Mouse (Mus musculus) limb, embryonic 14.5 days (tissue): Measurements from ENCODE around the gene Gm21988. TPM values are rescaled to one million over a fixed set of nuclear protein-coding genes. Genes with fewer than 3 reads are reported as not detected.

ENCODE experiments used
- ATAC-seq: fragments of 200-750 bp; cut with Nextera tagmentation; 2 replicates; pipeline ENCODE4 v1.8.0; 2017; ENCODE audit warnings: low read depth, moderate number of reproducible peaks, moderate TSS enrichment; ENCODE audit not compliant: low FRiP score
- DNase-seq: peaks from one replicate; pipeline ENCODE4 v3.0.0-alpha.2; 2015; ENCODE audit warnings: low spot score
- H3K27ac ChIP-seq: fragments of 300-500 bp; sonication (generic); replicated peaks from 2 replicates; pipeline ENCODE4 v1.5.1; 2014; ENCODE audit warnings: low read depth, mild to moderate bottlenecking, low read length, moderate library complexity, mixed read lengths
- H3K27me3 ChIP-seq: fragments of 300-500 bp; sonication (generic); 2 replicates; pipeline ENCODE4 v1.6.1; 2014; ENCODE audit warnings: low read length, mixed read lengths; ENCODE audit not compliant: control insufficient read depth, insufficient read depth
- H3K36me3 ChIP-seq: fragments of 300-500 bp; sonication (generic); 2 replicates; pipeline ENCODE4 v1.6.1; 2014; ENCODE audit warnings: mild to moderate bottlenecking, low read length, moderate library complexity, mixed read lengths; ENCODE audit not compliant: control insufficient read depth, insufficient read depth
- H3K4me1 ChIP-seq: fragments of 300-500 bp; sonication (generic); 2 replicates; pipeline ENCODE4 v1.6.1; 2014; ENCODE audit warnings: antibody characterized with exemption, low read length, mixed read lengths; ENCODE audit not compliant: control insufficient read depth, insufficient read depth
- H3K4me2 ChIP-seq: fragments of 300-500 bp; sonication (generic); replicated peaks from 2 replicates; pipeline ENCODE4 v1.6.1; 2014; ENCODE audit warnings: low read depth, mild to moderate bottlenecking, low read length, moderate library complexity; ENCODE audit not compliant: severe bottlenecking
- H3K4me3 ChIP-seq: fragments of 300-500 bp; sonication (generic); replicated peaks from 2 replicates; pipeline ENCODE4 v1.5.1; 2014; ENCODE audit warnings: low read length
- H3K9ac ChIP-seq: fragments of 300-500 bp; sonication (generic); 2 replicates; pipeline ENCODE4 v1.6.1; 2014; ENCODE audit warnings: mild to moderate bottlenecking, low read depth, low read length, moderate library complexity; ENCODE audit not compliant: severe bottlenecking
- H3K9me3 ChIP-seq: fragments of 300-500 bp; sonication (generic); 2 replicates; pipeline ENCODE4 v1.6.1; 2016; ENCODE audit warnings: low read length; ENCODE audit not compliant: control insufficient read depth
- POLR2A ChIP-seq: fragments of 200-500 bp; IDR thresholded peaks from 2 replicates; pipeline ENCODE4 v1.8.0; 2012; ENCODE audit warnings: inconsistent platforms, mild to moderate bottlenecking, moderate library complexity, borderline replicate concordance; ENCODE audit not compliant: insufficient read depth, insufficient read length; ENCODE audit errors: extremely low read depth
- WGBS: fragments of 180-500 bp; shearing (Covaris S2); extraction: QIAGEN DNeasy Blood & Tissue Kit; methylation state at CpG from one replicate; pipeline ENCODE4 v1.1.7; 2014; 5-methylcytosine and 5-hydroxymethylcytosine counted together
- polyA plus RNA-seq, 2 experiments: library from polyadenylated mRNA; depleted of rRNA in 1 of 2; stranded (reverse) in 1 of 2; unstranded in 1 of 2; fragments of >200 nt; fragmentation: Nextera tagmentation in 1 of 2; extraction: Ambion mirVana in 1 of 2; gene quantifications; 2 replicates each; pipeline versions ENCODE4 v1.2.1 to v1.2.3; 2012 to 2014

The Gm21988 gene
- polyA plus RNA-seq, 2 experiments, result 12.9 to 15.1 TPM

GRCm38 (mm10) chr11:70250150-70250549 is 10.5 kb upstream of the Gm21988 start:
- TF ChIP-seq POLR2A, result no peak
- WGBS, result 67% methylated on average over 11 of the region's 11 CpGs
- Histone ChIP-seq H3K9me3 (no peaks in the 10 kb centered on the region), H3K4me1 (0 out of 2 replicates have a peak, but pooled peaks cover 4% of the 10 kb centered on the region), H3K9ac (no peak overlapping the region), H3K36me3 (no peaks in the 10 kb centered on the region), H3K27me3 (peaks cover 31% of the 10 kb centered on the region), H3K27ac (no peak overlapping the region), H3K4me2 (no peak overlapping the region), H3K4me3 (no peak overlapping the region)
- DNase-seq (no peak), ATAC-seq (no peak)

GRCm38 (mm10) chr11:70247136-70247845 is 7.7 kb upstream of the Gm21988 start:
- Histone ChIP-seq H3K9me3 (no peaks in the 10 kb centered on the region), H3K4me1 (no peaks in the 10 kb centered on the region), H3K9ac (no peak overlapping the region), H3K27me3 (0 out of 2 replicates have a peak, but pooled peaks cover 5% of the 10 kb centered on the region), H3K4me2 (no peak overlapping the region), H3K4me3 (no peak overlapping the region), H3K27ac (no peak overlapping the region), H3K36me3 (no peaks in the 10 kb centered on the region)
- ATAC-seq (no peak), DNase-seq (peak; percentile 66)
- WGBS, result 52% methylated on average over 9 of the region's 9 CpGs
- no peak for TF ChIP-seq POLR2A

GRCm38 (mm10) chr11:70242591-70242990 is 3.0 kb upstream of the Gm21988 start:
- Histone ChIP-seq H3K27ac (no peak overlapping the region), H3K9me3 (no peaks in the 10 kb centered on the region), H3K4me1 (peaks cover 12% of the 10 kb centered on the region), H3K9ac (no peak overlapping the region), H3K27me3 (no peaks in the 10 kb centered on the region), H3K4me2 (no peak overlapping the region), H3K36me3 (no peaks in the 10 kb centered on the region), H3K4me3 (no peak overlapping the region)
- DNase-seq, result no peak
- no peak for ATAC-seq
- TF ChIP-seq POLR2A, result no peak
- WGBS, result 69% methylated on average over 11 of the region's 11 CpGs

GRCm38 (mm10) chr11:70238591-70239440 is 814 bp downstream of the Gm21988 start:
- Histone ChIP-seq H3K9me3 (no peaks in the 10 kb centered on the region), H3K9ac (peak overlapping the region; percentile 75), H3K4me1 (peaks cover 20% of the 10 kb centered on the region), H3K4me3 (peak overlapping the region; percentile 67), H3K4me2 (peak overlapping the region; percentile 88), H3K36me3 (peaks cover 21% of the 10 kb centered on the region), H3K27me3 (no peaks in the 10 kb centered on the region), H3K27ac (peak overlapping the region; percentile 74)
- ATAC-seq, result no peak
- no peak for TF ChIP-seq POLR2A
- 14% methylated on average over 23 of the region's 23 CpGs for whole genome bisulfite sequencing
- DNase-seq, result no peak

GRCm38 (mm10) chr11:70237457-70238167 is 2.0 kb downstream of the Gm21988 start, which contains the start of gene 0610010K14Rik:
0610010K14Rik (minus strand) TSS chr11:70237914.
- peak; percentile 95 for DNase-seq
- Histone ChIP-seq H3K27ac (peak within 1 kb of the TSS; percentile 82), H3K4me3 (peak within 1 kb of the TSS; percentile 67), H3K4me1 (peaks cover 31% of the 10 kb centered on the region), H3K9ac (peak within 1 kb of the TSS; percentile 75), H3K27me3 (no peaks in the 10 kb centered on the region), H3K9me3 (no peaks in the 10 kb centered on the region), H3K36me3 (peaks cover 21% of the 10 kb centered on the region), H3K4me2 (peak within 1 kb of the TSS; percentile 88)
- TF ChIP-seq POLR2A, result peak; percentile 83; the same call in 1 of the 2 replicates
- under 1% methylated on average over 56 of the region's 70 CpGs for WGBS
- peak; percentile 93 for ATAC-seq
